Mouse (Mus musculus) layer of hippocampus, postnatal 25 days (tissue): ENCODE measurements at regions not wholly inside any gene's neighbourhood (a gene's known extent, or its start where the extent isn't known, plus 50 kb on each side); places are given as distances from the start of the nearest gene placed in this dataset.
A peak's percentile ranks its signal among the peaks of the same experiment; 100 is the strongest.

Experiments
- DNase-seq, 2 experiments: peaks; one replicate each; pipeline ENCODE4 v3.0.0; 2022; ENCODE audit warnings: mixed read lengths in 2 of 2, low spot score in 1 of 2; ENCODE audit errors: extremely low spot score in 1 of 2

DNA sequence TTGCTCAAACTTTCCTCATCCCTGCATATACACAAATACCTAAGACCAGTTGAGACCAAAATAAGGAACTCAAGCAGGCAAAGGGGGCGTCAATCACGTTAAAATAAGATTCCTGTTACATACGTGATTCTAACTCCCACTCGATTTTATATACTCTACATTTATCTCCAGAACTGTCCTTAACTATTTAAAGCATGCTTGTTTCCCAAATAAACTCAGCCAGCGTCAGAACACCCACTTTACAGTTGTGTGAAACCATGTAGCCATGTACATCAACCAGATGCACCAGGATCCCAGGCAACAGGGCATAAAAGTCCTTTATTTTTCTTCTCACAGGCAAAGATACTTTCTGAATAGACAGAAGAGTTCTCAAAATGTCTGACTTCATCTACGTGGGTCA is 61.5 kb downstream of the Ccna1 start:
- no peak for DNase-seq

DNA sequence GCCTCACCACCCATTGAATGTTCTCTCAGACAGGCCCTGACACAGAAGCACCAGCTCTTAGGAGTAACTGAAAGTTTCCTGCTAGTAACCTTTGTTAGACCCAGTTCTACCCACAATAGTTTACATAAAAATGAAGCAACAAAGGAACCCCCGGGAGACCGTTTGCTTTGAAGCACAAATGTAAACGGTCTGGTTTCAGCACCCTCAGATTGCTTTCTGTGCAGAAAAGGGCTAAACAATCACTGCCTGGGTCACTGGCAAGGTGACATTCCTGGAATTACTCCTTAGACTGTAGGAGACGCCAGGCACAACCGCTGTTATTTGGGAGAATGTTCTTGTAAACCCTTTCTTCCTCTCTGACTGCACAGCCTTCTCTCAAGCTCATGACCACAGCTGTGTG is 65.2 kb downstream of the Ccna1 start:
- no peak for DNase-seq

DNA sequence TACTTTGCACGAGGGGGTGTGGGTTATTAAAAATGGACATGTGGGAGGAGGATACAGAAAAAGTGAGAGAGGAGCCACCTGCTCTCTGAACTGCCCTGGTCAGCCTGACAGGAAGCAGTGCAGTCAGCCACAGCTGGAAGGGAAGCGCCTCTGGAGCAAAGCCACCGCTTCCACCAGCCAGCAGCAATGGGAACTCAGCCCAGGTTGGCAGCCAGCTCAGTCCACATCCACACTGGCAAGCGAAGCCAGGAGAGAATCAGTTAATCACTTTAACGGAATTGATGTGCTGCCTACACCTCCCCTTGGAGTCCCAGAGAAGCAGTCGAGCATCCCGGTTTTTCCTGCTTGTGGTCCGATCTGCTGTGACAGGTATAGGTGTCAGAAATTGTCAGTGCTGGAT is 65.9 kb downstream of the Ccna1 start:
- DNase-seq, result peak in 1 of 2 experiments; percentile 45

- DNase-seq, result no peak
Observed at GRCm38 (mm10) chr3:54981488-54981887, 65.8 kb upstream of the Sertm1 start.

DNA sequence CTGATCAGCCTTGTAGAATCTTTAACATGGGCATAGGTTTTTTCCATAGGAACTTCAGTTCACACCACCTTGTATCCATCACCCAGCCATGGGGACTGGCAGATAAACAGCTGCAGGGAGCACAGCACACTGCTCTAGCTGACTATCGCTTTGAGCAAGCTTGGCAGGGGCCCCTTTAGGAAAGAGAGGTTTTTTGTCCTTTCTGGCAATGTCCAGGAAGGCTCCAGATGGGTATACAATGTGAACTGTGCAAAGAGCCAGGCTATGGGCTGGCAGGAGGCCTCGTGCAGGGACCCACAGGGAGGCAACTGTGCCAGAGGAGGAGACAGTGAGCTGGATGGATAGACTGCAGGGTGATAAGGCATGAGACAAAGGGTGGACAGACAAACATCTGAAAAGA is 64.6 kb upstream of the Sertm1 start:
- no peak for DNase-seq

DNA sequence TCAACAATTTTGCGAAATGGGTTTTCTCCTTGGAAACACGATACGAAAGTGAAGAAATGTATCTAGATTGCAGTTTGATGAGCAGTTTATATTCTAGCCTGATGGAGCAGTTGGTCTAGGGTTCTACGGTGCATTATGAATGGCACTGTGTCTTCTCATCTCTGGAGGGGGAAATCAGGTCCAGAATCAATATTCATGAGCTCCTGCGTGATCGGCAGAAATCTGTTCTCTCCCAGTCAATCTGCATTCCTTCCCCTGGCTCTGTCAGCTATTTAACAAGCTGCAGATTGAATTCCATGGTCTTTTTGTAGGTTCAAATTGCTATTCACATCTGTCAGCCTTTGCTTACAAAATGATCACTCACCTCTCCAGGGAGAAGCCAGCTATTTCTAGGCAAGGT is 49.8 kb upstream of the Sertm1 start:
- DNase-seq, result no peak
